ENCODE assay signal across 11 mouse cellular contexts in the genomic region with DNA sequence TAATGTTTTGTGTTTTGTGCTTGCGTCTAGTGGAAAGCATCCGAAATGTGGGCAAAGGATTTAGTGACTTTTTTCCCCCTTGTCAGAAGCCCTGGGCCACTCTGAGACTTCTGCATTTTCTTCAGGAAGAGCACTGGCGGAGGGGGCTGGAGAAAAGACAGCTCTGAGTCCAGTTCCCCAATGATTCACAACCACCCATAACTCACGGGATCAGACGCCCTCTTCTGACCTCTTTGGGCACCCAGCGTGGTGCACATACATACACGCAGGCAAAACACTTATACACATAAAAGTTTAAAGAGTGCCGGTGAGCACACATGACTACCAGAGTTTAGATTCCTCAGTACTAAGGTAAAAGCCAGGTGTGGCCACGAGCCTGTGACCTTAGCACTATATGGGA. TPM values are rescaled to one million over a fixed set of nuclear protein-coding genes. Genes with fewer than 3 reads are reported as not detected.
A peak's percentile ranks its signal among the peaks of the same experiment; 100 is the strongest.
DNase-seq lines count a peak whose midpoint lies in the region; ATAC-seq and TF ChIP-seq lines count a peak whose summit lies in the region.
"Had no signal": no experiment of that assay in that cellular context is flagged by ENCODE, and none has a peak within 500 bp of the region (broad histone marks: within the 10 kb centered on the region; RNA-seq: fewer than 3 reads in every experiment).

No protein-coding gene starts in this region.

- no peak overlapping the region for H3K4me3 ChIP-seq in heart, embryonic 10.5 days
- no peak overlapping the region for H3K4me3 ChIP-seq in heart, embryonic 11.5 days (ENCODE audit: low read depth, low read length)
- no peak overlapping the region for H3K4me3 ChIP-seq in spleen, adult 2 months (ENCODE audit: extremely low read depth, insufficient read depth, insufficient read length)

- ATAC-seq in heart, embryonic 11.5 days (replicated peaks; ENCODE audit: insufficient number of reproducible peaks, low FRiP score, low TSS enrichment) = no peak

- H3K27me3 ChIP-seq in heart, embryonic 10.5 days (ENCODE audit: insufficient read depth, poor library complexity, severe bottlenecking) = no peaks in the 10 kb centered on the region
- no peaks in the 10 kb centered on the region for H3K27me3 ChIP-seq in heart, embryonic 11.5 days (ENCODE audit: control insufficient read depth, insufficient read depth, low read length)
- H3K27me3 ChIP-seq in spleen, adult 2 months (ENCODE audit: control insufficient read depth, insufficient read depth, low read length) = peaks cover 1% of the 10 kb centered on the region; the same call in 1 of the 2 replicates
- no peaks in the 10 kb centered on the region for H3K27me3 ChIP-seq in splenic B cell, adult 2 months (ENCODE audit: control insufficient read depth, insufficient read depth, low read length, poor library complexity, severe bottlenecking)

- H3K36me3 ChIP-seq in heart, embryonic 10.5 days = peaks cover 13% of the 10 kb centered on the region
- 0 out of 2 replicates have a peak, but pooled peaks cover 2% of the 10 kb centered on the region for H3K36me3 ChIP-seq in heart, embryonic 11.5 days (ENCODE audit: control insufficient read depth, insufficient read depth, low read length)
- H3K36me3 ChIP-seq in spleen, adult 2 months (ENCODE audit: control insufficient read depth, insufficient read depth, low read length) = no peaks in the 10 kb centered on the region; the same call in 1 of the 2 replicates
- no peaks in the 10 kb centered on the region for H3K36me3 ChIP-seq in splenic B cell, adult 2 months (ENCODE audit: control insufficient read depth, insufficient read depth, low read length, poor library complexity, severe bottlenecking)

- H3K27ac ChIP-seq in heart, embryonic 10.5 days = peak overlapping the region; percentile 98
- H3K27ac ChIP-seq in heart, embryonic 11.5 days (ENCODE audit: low read depth, low read length) = no peak overlapping the region; the same call in 1 of the 2 replicates
- H3K27ac ChIP-seq in spleen, adult 2 months (ENCODE audit: insufficient read depth, low read length) = no peak overlapping the region

- WGBS in heart, embryonic 10.5 days = 69% methylated on average over 9 of the region's 9 CpGs
- 71% methylated on average over 9 of the region's 9 CpGs for WGBS in heart, embryonic 11.5 days (ENCODE audit: insufficient replicate concordance)
- 38% methylated on average over 9 of the region's 9 CpGs for WGBS in spleen, adult 2 months

- H3K9me3 ChIP-seq in heart, embryonic 10.5 days = no peaks in the 10 kb centered on the region
- H3K9me3 ChIP-seq in heart, embryonic 11.5 days (replicated peaks; ENCODE audit: control insufficient read depth, low read length) = peaks cover 3% of the 10 kb centered on the region; the same call in 1 of the 2 replicates

- no peak overlapping the region for H3K9ac ChIP-seq in heart, embryonic 11.5 days (ENCODE audit: low read depth, low read length)

- TF ChIP-seq CTCF in spleen, adult 2 months (IDR thresholded peaks at IDR 0.05; ENCODE audit: extremely low read depth, insufficient read depth, insufficient read length, insufficient replicate concordance) = peak; percentile 45; the same call in 1 of the 2 replicates

- no peak for DNase-seq in heart, embryonic 10.5 days (ENCODE audit: low spot score)
- DNase-seq in spleen, adult 2 months (ENCODE audit: low read depth in 1 of 2, low spot score in 2 of 2) = peak in 1 of 2 experiments; percentile 53
- no peak for DNase-seq in spleen, adult 12 weeks (ENCODE audit: low spot score)
- peak; percentile 52 for DNase-seq in liver
- peak; percentile 72 for DNase-seq in splenic B cell, adult 2 months (ENCODE audit: low read depth, low spot score)
- no peak for DNase-seq in right cerebral cortex, postnatal 25 days
- DNase-seq in cerebellum, adult 11-12 months = no peak
- DNase-seq: adrenal gland, adult 2 months; kidney, adult 11 months; thymus, postnatal 36 days had no signal

- no peak for TF ChIP-seq POLR2A in spleen, adult 2 months (IDR thresholded peaks at IDR 0.05; ENCODE audit: low read depth, low read length)

- no peak overlapping the region for H3K4me2 ChIP-seq in heart, embryonic 11.5 days

- peaks cover 48% of the 10 kb centered on the region for H3K4me1 ChIP-seq in heart, embryonic 10.5 days
- H3K4me1 ChIP-seq in heart, embryonic 11.5 days (ENCODE audit: control insufficient read depth, insufficient read depth, low read length) = peaks cover 19% of the 10 kb centered on the region
- H3K4me1 ChIP-seq in spleen, adult 2 months (ENCODE audit: control insufficient read depth, insufficient read depth, insufficient read length) = peaks cover 5% of the 10 kb centered on the region; the same call in 1 of the 2 replicates

RNA-seq across cellular contexts. Expression of a gene that starts 1.3 kb away (rescaled TPM):
- 3.4 and 3.9 TPM in 2 replicates for polyA plus RNA-seq in heart, embryonic 10.5 days (2016; fragmentation: Nextera tagmentation; extraction: Ambion mirVana)
- polyA plus RNA-seq in heart, embryonic 11.5 days (2014; fragmentation: Nextera tagmentation; extraction: Ambion mirVana) = 6.9 and 10.1 TPM in 2 replicates
- polyA plus RNA-seq in spleen, adult 2 months (2012; rRNA removed) = 12.1 and 13.1 TPM in 2 replicates

Comparison
In these comparisons a context has a peak if more than half of its experiments do, and no peak if none do; other contexts are left out.
1. DNase-seq: peak in liver (single experiment) and splenic B cell, adult 2 months (single experiment); none in heart, embryonic 10.5 days (single experiment), spleen, adult 12 weeks (single experiment), right cerebral cortex, postnatal 25 days (single experiment) and cerebellum, adult 11-12 months (single experiment).